Mouse (Mus musculus) CH12.LX (cell line): ENCODE measurements at regions not wholly inside any gene's neighbourhood (a gene's known extent, or its start where the extent isn't known, plus 50 kb on each side); places are given as distances from the start of the nearest gene placed in this dataset.

Source experiments
- CTCF ChIP-seq, 2 experiments: IDR thresholded peaks in 1 of 2; conservative IDR thresholded peaks in 1 of 2; 2 replicates each; pipeline ENCODE4 v1.5.1; 2011 to 2012; ENCODE audit warnings: low read depth in 2 of 2, low read length in 2 of 2, improper control_type of control experiment in 1 of 2, inconsistent platforms in 1 of 2, mild to moderate bottlenecking in 1 of 2, moderate library complexity in 1 of 2
- ELF1 ChIP-seq: IDR thresholded peaks from 2 replicates; pipeline ENCODE4 v1.6.1; 2014; ENCODE audit warnings: low read depth, mild to moderate bottlenecking, inconsistent platforms, low read length, improper control_type of control experiment
- EP300 ChIP-seq: IDR thresholded peaks from 2 replicates; pipeline ENCODE4 v1.6.1; 2011; ENCODE audit warnings: low read length, improper control_type of control experiment
- GABPA ChIP-seq: IDR thresholded peaks from 2 replicates; pipeline ENCODE4 v1.6.1; 2012; ENCODE audit warnings: low read depth, low read length, improper control_type of control experiment, inconsistent platforms; ENCODE audit not compliant: insufficient replicate concordance
- HCFC1 ChIP-seq: IDR thresholded peaks from 2 replicates; pipeline ENCODE4 v1.6.1; 2012; ENCODE audit warnings: low read depth, mild to moderate bottlenecking, inconsistent platforms, low read length, improper control_type of control experiment
- JUN ChIP-seq: IDR thresholded peaks from 2 replicates; pipeline ENCODE4 v1.6.1; 2011; ENCODE audit warnings: low read depth, mild to moderate bottlenecking, low read length, improper control_type of control experiment, moderate library complexity; ENCODE audit not compliant: insufficient read depth
- JUND ChIP-seq: conservative IDR thresholded peaks from 2 replicates; pipeline ENCODE4 v1.6.1; 2011; ENCODE audit warnings: low read depth, low read length, improper control_type of control experiment
- MAFK ChIP-seq: IDR thresholded peaks from 2 replicates; pipeline ENCODE4 v1.6.1; 2011; ENCODE audit warnings: low read length, improper control_type of control experiment; ENCODE audit not compliant: insufficient replicate concordance
- MAZ ChIP-seq: IDR thresholded peaks from 2 replicates; pipeline ENCODE4 v1.6.1; 2012; ENCODE audit warnings: low read depth, mild to moderate bottlenecking, inconsistent platforms, low read length, improper control_type of control experiment, moderate library complexity
- PAX5 ChIP-seq: IDR thresholded peaks from 2 replicates; pipeline ENCODE4 v1.6.1; 2012; ENCODE audit warnings: low read length, inconsistent platforms, mixed read lengths
- POLR2A ChIP-seq: IDR thresholded peaks from 2 replicates; pipeline ENCODE4 v1.6.1; 2011; ENCODE audit warnings: low read depth, mild to moderate bottlenecking, improper control_type of control experiment, low read length
- RCOR1 ChIP-seq: conservative IDR thresholded peaks from 2 replicates; pipeline ENCODE4 v1.6.1; 2012; ENCODE audit warnings: low read depth, mild to moderate bottlenecking, inconsistent platforms, low read length, improper control_type of control experiment
- SIN3A ChIP-seq: IDR thresholded peaks from 2 replicates; pipeline ENCODE4 v1.6.1; 2012; ENCODE audit warnings: low read length, improper control_type of control experiment, inconsistent platforms
- TCF12 ChIP-seq: IDR thresholded peaks from 2 replicates; pipeline ENCODE4 v1.6.1; 2014; ENCODE audit warnings: low read depth, mild to moderate bottlenecking, inconsistent platforms, low read length, improper control_type of control experiment

DNA sequence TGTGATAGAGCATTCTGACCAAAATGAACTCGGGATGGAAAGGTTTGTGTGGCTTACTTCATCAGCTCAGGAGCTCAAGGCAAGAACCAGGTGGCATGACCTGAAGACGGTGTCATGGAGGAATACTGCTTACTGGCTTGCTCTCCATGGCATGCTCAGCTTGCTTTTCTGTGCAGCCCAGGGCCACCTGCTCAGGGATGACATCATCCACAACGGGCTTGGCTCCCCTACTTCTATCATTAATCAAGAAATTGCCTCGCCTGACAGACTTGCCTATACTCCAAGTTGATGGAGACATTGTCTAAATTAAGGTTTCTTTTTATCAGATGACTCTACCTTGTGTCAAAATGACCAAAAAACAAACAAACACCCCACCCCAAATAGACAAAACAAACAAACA, 98.4 kb upstream of the Peli2 start:
- TF ChIP-seq TCF12 (no peak), POLR2A (no peak), EP300 (no peak), SIN3A (no peak), RCOR1 (no peak), ELF1 (no peak), GABPA (no peak), MAFK (no peak), PAX5 (no peak), CTCF (conservative IDR thresholded peaks at IDR 0.05 in 1 of 2, IDR thresholded peaks at IDR 0.05 in 1 of 2; ENCODE audit: low read depth in 2 of 2, low read length in 2 of 2) (no peak), MAZ (no peak), JUND (no peak), JUN (no peak), HCFC1 (no peak)
